Mouse (Mus musculus) lung, embryonic 16.5 days (tissue): ENCODE data around the gene Gosr1. TPM values are rescaled to one million over a fixed set of nuclear protein-coding genes. Genes with fewer than 3 reads are reported as not detected.
A peak's percentile ranks its signal among the peaks of the same experiment; 100 is the strongest.

Source experiments
- ATAC-seq: fragments of 200-750 bp; cut with Nextera tagmentation; 2 replicates; pipeline ENCODE4 v1.8.0; 2017; ENCODE audit warnings: low read depth, mild to moderate bottlenecking, moderate library complexity
- H3K27ac ChIP-seq: fragments of 300-500 bp; sonication (generic); 2 replicates; pipeline ENCODE4 v1.5.1; 2014; ENCODE audit warnings: mild to moderate bottlenecking, control low read depth, low read length
- H3K27me3 ChIP-seq: fragments of 300-500 bp; sonication (generic); 2 replicates; pipeline ENCODE4 v1.6.1; 2014; ENCODE audit warnings: low read depth, low read length, mixed read lengths; ENCODE audit not compliant: control insufficient read depth, insufficient read depth
- H3K36me3 ChIP-seq: fragments of 300-500 bp; sonication (generic); 2 replicates; pipeline ENCODE4 v1.6.1; 2014; ENCODE audit warnings: low read length; ENCODE audit not compliant: control insufficient read depth, insufficient read depth
- H3K4me1 ChIP-seq: fragments of 300-500 bp; sonication (generic); replicated peaks from 2 replicates; pipeline ENCODE4 v1.6.1; 2014; ENCODE audit warnings: low read length, mixed read lengths; ENCODE audit not compliant: control insufficient read depth, insufficient read depth
- H3K4me2 ChIP-seq: fragments of 300-500 bp; sonication (generic); 2 replicates; pipeline ENCODE4 v1.6.1; 2014; ENCODE audit warnings: low read depth, low read length, control low read depth
- H3K4me3 ChIP-seq: fragments of 300-500 bp; sonication (generic); 2 replicates; pipeline ENCODE4 v1.5.1; 2014; ENCODE audit warnings: mild to moderate bottlenecking, low read length, control low read depth
- H3K9ac ChIP-seq: fragments of 300-500 bp; sonication (generic); 2 replicates; pipeline ENCODE4 v1.6.1; 2014; ENCODE audit warnings: low read length, control low read depth
- H3K9me3 ChIP-seq: fragments of 300-500 bp; sonication (generic); 2 replicates; pipeline ENCODE4 v1.6.1; 2016; ENCODE audit warnings: low read length; ENCODE audit not compliant: control insufficient read depth
- WGBS: fragments of 180-500 bp; shearing (Covaris S2); extraction: QIAGEN DNeasy Blood & Tissue Kit; methylation state at CpG from one replicate; pipeline ENCODE4 v1.1.7; 2014; 5-methylcytosine and 5-hydroxymethylcytosine counted together
- polyA plus RNA-seq: library from polyadenylated mRNA; unstranded; fragments of >200 nt; fragmentation: Nextera tagmentation; extraction: Ambion mirVana; gene quantifications from 2 replicates; pipeline ENCODE4 v1.2.1, GENCODE M21; 2015

Gene Gosr1
- polyA plus RNA-seq, 1 experiment from 2014 or later = 27.6 TPM

- H3K4me3 ChIP-seq = no peak overlapping the region
- no peaks in the 10 kb centered on the region for H3K27me3 ChIP-seq
- ATAC-seq = no peak
- H3K9me3 ChIP-seq = no peaks in the 10 kb centered on the region
- no peak overlapping the region for H3K27ac ChIP-seq
- WGBS = 61% methylated on average over 7 of the region's 7 CpGs
- no peaks in the 10 kb centered on the region for H3K4me1 ChIP-seq
- H3K4me2 ChIP-seq = no peak overlapping the region
- H3K9ac ChIP-seq = no peak overlapping the region
- H3K36me3 ChIP-seq = peaks cover 28% of the 10 kb centered on the region
Observed at GRCm38 (mm10) chr11:76744550-76744949, 18.8 kb downstream of the Gosr1 start.

- H3K4me3 ChIP-seq = no peak overlapping the region
- ATAC-seq = no peak
- H3K9ac ChIP-seq = no peak overlapping the region
- no peak overlapping the region for H3K4me2 ChIP-seq
- WGBS = 85% methylated on average over 7 of the region's 7 CpGs
- H3K36me3 ChIP-seq = peaks cover 18% of the 10 kb centered on the region
- no peaks in the 10 kb centered on the region for H3K4me1 ChIP-seq
- H3K9me3 ChIP-seq = no peaks in the 10 kb centered on the region
- H3K27ac ChIP-seq = no peak overlapping the region
- no peaks in the 10 kb centered on the region for H3K27me3 ChIP-seq
Observed at GRCm38 (mm10) chr11:76742511-76742910, 20.9 kb downstream of the Gosr1 start.

GRCm38 (mm10) chr11:76739125-76739524 is 24.3 kb downstream of the Gosr1 start:
- Histone ChIP-seq H3K4me2 (no peak overlapping the region), H3K36me3 (peaks cover 7% of the 10 kb centered on the region; the same call in 1 of the 2 replicates), H3K4me3 (no peak overlapping the region), H3K27me3 (no peaks in the 10 kb centered on the region), H3K9me3 (no peaks in the 10 kb centered on the region), H3K4me1 (no peaks in the 10 kb centered on the region), H3K9ac (no peak overlapping the region), H3K27ac (no peak overlapping the region)
- WGBS = 79% methylated on average over 6 of the region's 6 CpGs
- ATAC-seq = no peak

GRCm38 (mm10) chr11:76735753-76736324 is 27.5 kb downstream of the Gosr1 start:
- Histone ChIP-seq H3K36me3 (peaks cover 14% of the 10 kb centered on the region), H3K27ac (0 out of 2 replicates have a peak overlapping the region, but pooled peaks have one; percentile 15), H3K4me1 (no peaks in the 10 kb centered on the region), H3K4me2 (no peak overlapping the region), H3K9ac (no peak overlapping the region), H3K4me3 (no peak overlapping the region), H3K27me3 (no peaks in the 10 kb centered on the region), H3K9me3 (no peaks in the 10 kb centered on the region)
- 55% methylated on average over 4 of the region's 4 CpGs for WGBS
- ATAC-seq = no peak

GRCm38 (mm10) chr11:76734560-76734959 is 28.8 kb downstream of the Gosr1 start:
- WGBS = 69% methylated on average over 3 of the region's 3 CpGs
- H3K4me1 ChIP-seq = no peaks in the 10 kb centered on the region
- no peak for ATAC-seq
- no peaks in the 10 kb centered on the region for H3K9me3 ChIP-seq
- no peak overlapping the region for H3K4me3 ChIP-seq
- H3K27ac ChIP-seq = no peak overlapping the region
- no peak overlapping the region for H3K4me2 ChIP-seq
- no peaks in the 10 kb centered on the region for H3K27me3 ChIP-seq
- peaks cover 18% of the 10 kb centered on the region for H3K36me3 ChIP-seq
- no peak overlapping the region for H3K9ac ChIP-seq

GRCm38 (mm10) chr11:76730650-76731049 is 32.7 kb downstream of the Gosr1 start:
- ATAC-seq = no peak
- 75% methylated on average over 3 of the region's 3 CpGs for WGBS
- H3K9me3 ChIP-seq = no peaks in the 10 kb centered on the region

GRCm38 (mm10) chr11:76728093-76728492 is 35.3 kb downstream of the Gosr1 start:
- no peak for ATAC-seq
- no peaks in the 10 kb centered on the region for H3K4me1 ChIP-seq
- no peaks in the 10 kb centered on the region for H3K9me3 ChIP-seq
- H3K4me3 ChIP-seq = no peak overlapping the region
- H3K4me2 ChIP-seq = no peak overlapping the region
- no peak overlapping the region for H3K27ac ChIP-seq
- no peaks in the 10 kb centered on the region for H3K27me3 ChIP-seq
- no peak overlapping the region for H3K9ac ChIP-seq
- WGBS = 91% methylated on average over 11 of the region's 11 CpGs
- peaks cover 15% of the 10 kb centered on the region for H3K36me3 ChIP-seq

More at GRCm38 (mm10) chr11:76730650-76731049, 32.7 kb downstream of the Gosr1 start:
- Histone ChIP-seq H3K27me3 (no peaks in the 10 kb centered on the region), H3K4me3 (no peak overlapping the region), H3K36me3 (peaks cover 22% of the 10 kb centered on the region), H3K4me1 (no peaks in the 10 kb centered on the region), H3K9ac (no peak overlapping the region), H3K4me2 (no peak overlapping the region), H3K27ac (no peak overlapping the region)

GRCm38 (mm10) chr11:76723911-76724310 is 39.5 kb downstream of the Gosr1 start:
- H3K4me2 ChIP-seq = no peak overlapping the region
- 70% methylated on average over 8 of the region's 8 CpGs for WGBS

GRCm38 (mm10) chr11:76717000-76717399 is 46.4 kb downstream of the Gosr1 start:
- Histone ChIP-seq H3K4me2 (no peak overlapping the region), H3K9me3 (no peaks in the 10 kb centered on the region), H3K27ac (no peak overlapping the region), H3K4me3 (no peak overlapping the region), H3K9ac (no peak overlapping the region), H3K4me1 (no peaks in the 10 kb centered on the region), H3K27me3 (no peaks in the 10 kb centered on the region), H3K36me3 (no peaks in the 10 kb centered on the region)
- 50% methylated on average over 4 of the region's 4 CpGs for WGBS
- ATAC-seq = no peak

More at GRCm38 (mm10) chr11:76723911-76724310, 39.5 kb downstream of the Gosr1 start:
- Histone ChIP-seq H3K27ac (no peak overlapping the region), H3K9me3 (no peaks in the 10 kb centered on the region), H3K36me3 (peaks cover 5% of the 10 kb centered on the region; the same call in 1 of the 2 replicates), H3K9ac (no peak overlapping the region), H3K4me1 (no peaks in the 10 kb centered on the region), H3K27me3 (no peaks in the 10 kb centered on the region), H3K4me3 (no peak overlapping the region)
- no peak for ATAC-seq
